Mouse (Mus musculus): ENCODE measurements around the gene Tepsin. TPM values are rescaled to one million over a fixed set of nuclear protein-coding genes. Genes with fewer than 3 reads are reported as not detected.

The Tepsin gene
- polyA plus RNA-seq, 1 experiment: 10.3 TPM

- TF ChIP-seq MYOG (IDR thresholded peaks at IDR 0.05; ENCODE audit: control insufficient read depth in 1 of 3, insufficient read depth in 1 of 3, insufficient read length in 2 of 3, low read depth in 2 of 3) (no peak), MYOD1 (IDR thresholded peaks at IDR 0.05; ENCODE audit: control insufficient read depth in 1 of 3, insufficient read length in 2 of 3, low read depth in 2 of 3) (no peak), SRF (IDR thresholded peaks at IDR 0.05; ENCODE audit: control insufficient read depth, insufficient read length, low read depth) (no peak)
- Histone ChIP-seq H3K4me3 (no peak overlapping the region), H3K36me3 (ENCODE audit: control insufficient read depth, insufficient read depth) (peaks cover 17% of the 10 kb centered on the region), H3K27me3 (ENCODE audit: control insufficient read depth, insufficient read depth, insufficient read length) (no peaks in the 10 kb centered on the region), H3K79me2 (ENCODE audit: control insufficient read depth, insufficient read depth) (peaks cover 3% of the 10 kb centered on the region), H3K4me2 (ENCODE audit: low read depth) (no peak overlapping the region), H3ac (ENCODE audit: control insufficient read depth, insufficient read length) (no peak overlapping the region)
Observed at GRCm38 (mm10) chr11:120134148-120134547, 35.6 kb upstream of the Tepsin start.

DNA sequence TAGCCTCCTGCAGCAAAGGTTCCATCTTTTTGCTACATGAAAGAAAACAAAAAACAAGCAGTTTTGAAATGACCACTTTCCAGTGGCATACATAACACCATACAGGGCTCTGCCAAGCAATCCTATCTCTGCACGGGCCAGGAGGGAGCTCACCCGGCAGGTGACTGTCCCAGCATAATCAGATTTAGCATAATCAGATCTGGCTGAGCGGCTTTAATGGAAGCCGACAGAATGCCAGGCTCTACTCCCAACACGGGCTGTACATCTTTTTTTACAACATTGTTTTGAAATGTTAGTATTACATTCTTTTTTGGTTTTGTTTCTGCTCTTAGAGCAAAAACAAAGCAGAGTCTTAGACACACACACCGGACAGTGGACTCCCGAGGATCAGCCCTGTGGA is 30.8 kb upstream of the Tepsin start:
- Histone ChIP-seq H3K27me3 (ENCODE audit: control insufficient read depth, insufficient read depth, insufficient read length) (no peaks in the 10 kb centered on the region), H3ac (ENCODE audit: control insufficient read depth, insufficient read length) (no peak overlapping the region), H3K4me2 (ENCODE audit: low read depth) (no peak overlapping the region), H3K36me3 (ENCODE audit: control insufficient read depth, insufficient read depth) (peaks cover 23% of the 10 kb centered on the region), H3K4me3 (no peak overlapping the region), H3K79me2 (ENCODE audit: control insufficient read depth, insufficient read depth) (no peaks in the 10 kb centered on the region)
- TF ChIP-seq USF1 (IDR thresholded peaks at IDR 0.05; ENCODE audit: low read depth) (no peak), MYOD1 (IDR thresholded peaks at IDR 0.05; ENCODE audit: control insufficient read depth in 1 of 3, insufficient read length in 2 of 3, low read depth in 2 of 3) (no peak), E2F4 (IDR thresholded peaks at IDR 0.05; ENCODE audit: insufficient read depth) (no peak), POLR2A (IDR thresholded peaks at IDR 0.05; ENCODE audit: insufficient read length, low read depth) (no peak), MYOG (IDR thresholded peaks at IDR 0.05; ENCODE audit: control insufficient read depth in 1 of 3, insufficient read depth in 1 of 3, insufficient read length in 2 of 3, low read depth in 2 of 3) (no peak), POLR2AphosphoS2 (IDR thresholded peaks at IDR 0.05; ENCODE audit: insufficient read length, low read depth) (no peak), CEBPB (IDR thresholded peaks at IDR 0.05; ENCODE audit: insufficient read depth, poor library complexity, severe bottlenecking) (no peak), TCF3 (IDR thresholded peaks at IDR 0.05; ENCODE audit: insufficient read length, low read depth) (no peak)

- H3ac ChIP-seq (ENCODE audit: control insufficient read depth, insufficient read length): no peak overlapping the region
- no peaks in the 10 kb centered on the region for H3K79me2 ChIP-seq (ENCODE audit: control insufficient read depth, insufficient read depth)
Observed at GRCm38 (mm10) chr11:120126845-120127244, 28.3 kb upstream of the Tepsin start.

DNA sequence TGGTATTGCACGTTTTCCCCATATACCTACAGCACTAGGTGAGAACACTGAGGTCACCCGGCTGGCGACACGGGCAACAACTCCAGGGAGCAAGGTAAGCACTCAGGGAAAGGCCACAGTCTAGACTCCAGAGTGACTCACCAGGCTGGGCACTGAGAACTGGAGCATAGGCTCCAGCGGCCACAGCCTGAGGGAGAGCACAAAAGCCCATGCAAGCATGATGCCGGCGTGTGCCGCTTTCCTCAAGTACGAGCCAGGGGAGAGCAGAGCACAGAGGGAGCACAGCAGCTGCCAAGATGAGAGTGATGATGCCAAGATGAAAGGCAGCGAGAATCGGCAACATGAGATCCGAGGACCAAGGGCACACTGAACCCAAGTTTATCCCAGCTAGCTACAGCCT is 23.6 kb upstream of the Tepsin start:
- TF ChIP-seq POLR2A (IDR thresholded peaks at IDR 0.05; ENCODE audit: insufficient read length, low read depth): no peak
- no peaks in the 10 kb centered on the region for H3K27me3 ChIP-seq (ENCODE audit: control insufficient read depth, insufficient read depth, insufficient read length)
- no peak overlapping the region for H3K4me2 ChIP-seq (ENCODE audit: low read depth)
- H3K36me3 ChIP-seq (ENCODE audit: control insufficient read depth, insufficient read depth): no peaks in the 10 kb centered on the region
- no peak overlapping the region for H3K4me3 ChIP-seq
- no peaks in the 10 kb centered on the region for H3K79me2 ChIP-seq (ENCODE audit: control insufficient read depth, insufficient read depth)
- H3ac ChIP-seq (ENCODE audit: control insufficient read depth, insufficient read length): no peak overlapping the region

More at GRCm38 (mm10) chr11:120126845-120127244, 28.3 kb upstream of the Tepsin start:
- Histone ChIP-seq H3K4me3 (no peak overlapping the region), H3K27me3 (ENCODE audit: control insufficient read depth, insufficient read depth, insufficient read length) (no peaks in the 10 kb centered on the region), H3K4me2 (ENCODE audit: low read depth) (no peak overlapping the region), H3K36me3 (ENCODE audit: control insufficient read depth, insufficient read depth) (peaks cover 19% of the 10 kb centered on the region)
- TF ChIP-seq MAX (IDR thresholded peaks at IDR 0.05; ENCODE audit: low read depth) (no peak), REST (IDR thresholded peaks at IDR 0.05; ENCODE audit: insufficient read depth, insufficient read length) (no peak), USF1 (IDR thresholded peaks at IDR 0.05; ENCODE audit: low read depth) (no peak), MYOD1 (IDR thresholded peaks at IDR 0.05; ENCODE audit: control insufficient read depth in 1 of 3, insufficient read length in 2 of 3, low read depth in 2 of 3) (no peak), E2F4 (IDR thresholded peaks at IDR 0.05; ENCODE audit: insufficient read depth) (no peak), POLR2A (IDR thresholded peaks at IDR 0.05; ENCODE audit: insufficient read length, low read depth) (no peak), CEBPB (IDR thresholded peaks at IDR 0.05; ENCODE audit: insufficient read depth, poor library complexity, severe bottlenecking) (no peak), TCF3 (IDR thresholded peaks at IDR 0.05; ENCODE audit: insufficient read length, low read depth) (no peak), POLR2AphosphoS2 (IDR thresholded peaks at IDR 0.05; ENCODE audit: insufficient read length, low read depth) (no peak), SRF (IDR thresholded peaks at IDR 0.05; ENCODE audit: control insufficient read depth, insufficient read length, low read depth) (no peak), TCF12 (IDR thresholded peaks at IDR 0.05; ENCODE audit: insufficient read depth, poor library complexity, severe bottlenecking) (no peak), MYOG (IDR thresholded peaks at IDR 0.05; ENCODE audit: control insufficient read depth in 1 of 3, insufficient read depth in 1 of 3, insufficient read length in 2 of 3, low read depth in 2 of 3) (no peak)

GRCm38 (mm10) chr11:120120642-120121420 is 22.3 kb upstream of the Tepsin start:
- no peak overlapping the region for H3K4me3 ChIP-seq
- H3ac ChIP-seq (ENCODE audit: control insufficient read depth, insufficient read length): no peak overlapping the region
- H3K79me2 ChIP-seq (ENCODE audit: control insufficient read depth, insufficient read depth): no peaks in the 10 kb centered on the region
- no peak overlapping the region for H3K4me2 ChIP-seq (ENCODE audit: low read depth)
- no peaks in the 10 kb centered on the region for H3K36me3 ChIP-seq (ENCODE audit: control insufficient read depth, insufficient read depth)
- no peaks in the 10 kb centered on the region for H3K27me3 ChIP-seq (ENCODE audit: control insufficient read depth, insufficient read depth, insufficient read length)
- no peak for TF ChIP-seq CEBPB (IDR thresholded peaks at IDR 0.05; ENCODE audit: insufficient read depth, poor library complexity, severe bottlenecking)
- no peak for TF ChIP-seq POLR2AphosphoS2 (IDR thresholded peaks at IDR 0.05; ENCODE audit: insufficient read length, low read depth)
- TF ChIP-seq MYOD1 (IDR thresholded peaks at IDR 0.05; ENCODE audit: control insufficient read depth in 1 of 3, insufficient read length in 2 of 3, low read depth in 2 of 3): no peak
- no peak for TF ChIP-seq TCF12 (IDR thresholded peaks at IDR 0.05; ENCODE audit: insufficient read depth, poor library complexity, severe bottlenecking)
- no peak for TF ChIP-seq POLR2A (IDR thresholded peaks at IDR 0.05; ENCODE audit: insufficient read length, low read depth)
- TF ChIP-seq REST (IDR thresholded peaks at IDR 0.05; ENCODE audit: insufficient read depth, insufficient read length): no peak
- no peak for TF ChIP-seq USF1 (IDR thresholded peaks at IDR 0.05; ENCODE audit: low read depth)
- no peak for TF ChIP-seq SRF (IDR thresholded peaks at IDR 0.05; ENCODE audit: control insufficient read depth, insufficient read length, low read depth)
- no peak for TF ChIP-seq E2F4 (IDR thresholded peaks at IDR 0.05; ENCODE audit: insufficient read depth)
- TF ChIP-seq MYOG (IDR thresholded peaks at IDR 0.05; ENCODE audit: control insufficient read depth in 1 of 3, insufficient read depth in 1 of 3, insufficient read length in 2 of 3, low read depth in 2 of 3): no peak
- no peak for TF ChIP-seq MAX (IDR thresholded peaks at IDR 0.05; ENCODE audit: low read depth)
- TF ChIP-seq TCF3 (IDR thresholded peaks at IDR 0.05; ENCODE audit: insufficient read length, low read depth): no peak

Measured in myocyte (in vitro differentiated cells).